Mouse (Mus musculus): ENCODE data around the gene Mpzl1. TPM values are rescaled to one million over a fixed set of nuclear protein-coding genes. Genes with fewer than 3 reads are reported as not detected.

Mpzl1 gene
- polyA plus RNA-seq, 1 experiment from 2014 or later, result 159 TPM

DNA sequence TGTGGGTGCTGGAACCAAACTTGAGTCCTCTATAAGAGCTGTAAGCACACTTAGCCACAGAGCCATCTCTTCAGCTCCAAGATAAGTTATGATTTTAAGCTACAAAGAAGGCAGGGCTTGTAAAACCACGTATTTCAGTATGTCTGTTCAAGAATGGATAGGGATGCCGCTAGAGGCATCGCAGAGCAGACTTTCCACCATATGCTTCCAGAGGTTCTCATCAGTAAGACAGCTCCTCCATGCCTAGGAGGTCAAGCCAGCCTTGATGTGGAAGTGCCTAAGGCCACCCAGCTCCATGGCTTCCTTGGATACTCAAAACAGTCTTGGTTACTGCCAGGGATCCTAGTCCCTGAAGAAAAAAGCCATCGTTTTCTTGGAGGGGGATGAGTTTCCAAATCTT lies 10.8 kb upstream of the Mpzl1 start:
- Histone ChIP-seq H3K9ac (ENCODE audit: low read length) (no peak overlapping the region), H3K9me3 (replicated peaks; ENCODE audit: control insufficient read depth, low read length) (no peaks in the 10 kb centered on the region), H3K4me1 (ENCODE audit: control insufficient read depth, insufficient read depth, low read length) (no peaks in the 10 kb centered on the region), H3K4me2 (ENCODE audit: low read length) (no peak overlapping the region), H3K36me3 (ENCODE audit: control insufficient read depth, insufficient read depth, low read length) (no peaks in the 10 kb centered on the region), H3K27me3 (replicated peaks; ENCODE audit: control insufficient read depth, insufficient read depth, low read length) (no peaks in the 10 kb centered on the region), H3K27ac (ENCODE audit: low read depth, low read length) (no peak overlapping the region), H3K4me3 (ENCODE audit: low read depth, low read length) (no peak overlapping the region)
- DNase-seq (ENCODE audit: low spot score) (no peak), ATAC-seq (no peak)
- 78% methylated on average over 4 of the region's 4 CpGs for WGBS

DNA sequence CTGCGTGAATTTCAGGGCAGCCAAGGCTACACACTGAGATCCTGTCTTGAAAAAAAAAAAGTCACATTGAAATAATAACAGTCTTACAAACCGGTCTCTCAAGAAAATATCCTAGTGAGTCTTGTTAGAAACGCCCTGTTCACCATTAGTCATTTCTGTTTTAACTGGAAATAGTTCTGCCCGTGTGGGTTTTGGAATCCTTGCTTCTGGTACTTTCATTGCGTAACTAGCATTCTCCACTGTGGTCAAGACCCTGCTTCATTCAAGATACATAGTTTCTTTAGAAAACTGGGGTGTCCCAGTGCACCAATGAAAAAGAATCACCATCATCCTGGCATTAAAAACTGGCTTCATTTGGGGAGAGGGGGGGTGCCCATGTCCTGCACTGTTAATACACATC lies 9.4 kb upstream of the Mpzl1 start:
- no peaks in the 10 kb centered on the region for H3K27me3 ChIP-seq (replicated peaks; ENCODE audit: control insufficient read depth, insufficient read depth, low read length)
- H3K27ac ChIP-seq (ENCODE audit: low read depth, low read length), result no peak overlapping the region
- no peaks in the 10 kb centered on the region for H3K4me1 ChIP-seq (ENCODE audit: control insufficient read depth, insufficient read depth, low read length)
- no peaks in the 10 kb centered on the region for H3K9me3 ChIP-seq (replicated peaks; ENCODE audit: control insufficient read depth, low read length)
- DNase-seq (ENCODE audit: low spot score) (no peak), ATAC-seq (no peak)
- 76% methylated on average over 5 of the region's 5 CpGs for WGBS
- no peaks in the 10 kb centered on the region for H3K36me3 ChIP-seq (ENCODE audit: control insufficient read depth, insufficient read depth, low read length)
- H3K4me2 ChIP-seq (ENCODE audit: low read length), result no peak overlapping the region
- H3K4me3 ChIP-seq (ENCODE audit: low read depth, low read length), result no peak overlapping the region
- H3K9ac ChIP-seq (ENCODE audit: low read length), result no peak overlapping the region

- peak overlapping the region; percentile 91 for H3K27ac ChIP-seq (ENCODE audit: low read depth, low read length)
- H3K4me3 ChIP-seq (ENCODE audit: low read depth, low read length), result peak overlapping the region; percentile 81
- H3K9ac ChIP-seq (ENCODE audit: low read length), result peak overlapping the region; percentile 88
- WGBS, result 0% methylated on average over 16 of the region's 16 CpGs
- no peaks in the 10 kb centered on the region for H3K36me3 ChIP-seq (ENCODE audit: control insufficient read depth, insufficient read depth, low read length)
- no peaks in the 10 kb centered on the region for H3K27me3 ChIP-seq (replicated peaks; ENCODE audit: control insufficient read depth, insufficient read depth, low read length)
- peak; percentile 66 for ATAC-seq
- no peaks in the 10 kb centered on the region for H3K4me1 ChIP-seq (ENCODE audit: control insufficient read depth, insufficient read depth, low read length)
- peak overlapping the region; percentile 58 for H3K4me2 ChIP-seq (ENCODE audit: low read length)
- no peaks in the 10 kb centered on the region for H3K9me3 ChIP-seq (replicated peaks; ENCODE audit: control insufficient read depth, low read length)
- DNase-seq (ENCODE audit: low spot score), result peak; percentile 83
Measured at GRCm38 (mm10) chr1:165642780-165643311, 8.5 kb upstream of the Mpzl1 start.

- Histone ChIP-seq H3K27ac (ENCODE audit: low read depth, low read length) (peak overlapping the region; percentile 91), H3K36me3 (ENCODE audit: control insufficient read depth, insufficient read depth, low read length) (no peaks in the 10 kb centered on the region), H3K9me3 (replicated peaks; ENCODE audit: control insufficient read depth, low read length) (no peaks in the 10 kb centered on the region), H3K4me2 (ENCODE audit: low read length) (peak overlapping the region; percentile 58), H3K4me3 (ENCODE audit: low read depth, low read length) (peak overlapping the region; percentile 81), H3K4me1 (ENCODE audit: control insufficient read depth, insufficient read depth, low read length) (no peaks in the 10 kb centered on the region), H3K9ac (ENCODE audit: low read length) (peak overlapping the region; percentile 88), H3K27me3 (replicated peaks; ENCODE audit: control insufficient read depth, insufficient read depth, low read length) (no peaks in the 10 kb centered on the region)
- peak; percentile 85 for DNase-seq (ENCODE audit: low spot score)
- peak; percentile 81 for ATAC-seq
- WGBS, result under 1% methylated on average over 75 of the region's 75 CpGs
Measured at GRCm38 (mm10) chr1:165641786-165642771, 7.7 kb upstream of the Mpzl1 start.

- no peaks in the 10 kb centered on the region for H3K27me3 ChIP-seq (replicated peaks; ENCODE audit: control insufficient read depth, insufficient read depth, low read length)
- 4% methylated on average over 16 of the region's 16 CpGs for WGBS
Measured at GRCm38 (mm10) chr1:165641271-165641771, 7.0 kb upstream of the Mpzl1 start.

GRCm38 (mm10) chr1:165636289-165636688 lies 2.0 kb upstream of the Mpzl1 start:
- Histone ChIP-seq H3K27me3 (replicated peaks; ENCODE audit: control insufficient read depth, insufficient read depth, low read length) (no peaks in the 10 kb centered on the region), H3K4me2 (ENCODE audit: low read length) (no peak overlapping the region), H3K27ac (ENCODE audit: low read depth, low read length) (no peak overlapping the region), H3K4me3 (ENCODE audit: low read depth, low read length) (no peak overlapping the region), H3K9ac (ENCODE audit: low read length) (no peak overlapping the region), H3K9me3 (replicated peaks; ENCODE audit: control insufficient read depth, low read length) (no peaks in the 10 kb centered on the region), H3K4me1 (ENCODE audit: control insufficient read depth, insufficient read depth, low read length) (peaks cover 4% of the 10 kb centered on the region; the same call in 1 of the 2 replicates), H3K36me3 (ENCODE audit: control insufficient read depth, insufficient read depth, low read length) (no peaks in the 10 kb centered on the region)
- no peak for DNase-seq (ENCODE audit: low spot score)
- WGBS, result 90% methylated on average over 8 of the region's 8 CpGs
- no peak for ATAC-seq

More at GRCm38 (mm10) chr1:165641271-165641771, 7.0 kb upstream of the Mpzl1 start:
- ATAC-seq, result peak; percentile 66; the same call in 1 of the 2 replicates
- H3K9ac ChIP-seq (ENCODE audit: low read length), result no peak overlapping the region
- H3K9me3 ChIP-seq (replicated peaks; ENCODE audit: control insufficient read depth, low read length), result no peaks in the 10 kb centered on the region
- H3K4me3 ChIP-seq (ENCODE audit: low read depth, low read length), result peak overlapping the region; percentile 81
- H3K27ac ChIP-seq (ENCODE audit: low read depth, low read length), result no peak overlapping the region; the same call in 1 of the 2 replicates
- peak; percentile 87 for DNase-seq (ENCODE audit: low spot score)
- H3K36me3 ChIP-seq (ENCODE audit: control insufficient read depth, insufficient read depth, low read length), result no peaks in the 10 kb centered on the region
- peak overlapping the region; percentile 54 for H3K4me2 ChIP-seq (ENCODE audit: low read length)
- no peaks in the 10 kb centered on the region for H3K4me1 ChIP-seq (ENCODE audit: control insufficient read depth, insufficient read depth, low read length)

DNA sequence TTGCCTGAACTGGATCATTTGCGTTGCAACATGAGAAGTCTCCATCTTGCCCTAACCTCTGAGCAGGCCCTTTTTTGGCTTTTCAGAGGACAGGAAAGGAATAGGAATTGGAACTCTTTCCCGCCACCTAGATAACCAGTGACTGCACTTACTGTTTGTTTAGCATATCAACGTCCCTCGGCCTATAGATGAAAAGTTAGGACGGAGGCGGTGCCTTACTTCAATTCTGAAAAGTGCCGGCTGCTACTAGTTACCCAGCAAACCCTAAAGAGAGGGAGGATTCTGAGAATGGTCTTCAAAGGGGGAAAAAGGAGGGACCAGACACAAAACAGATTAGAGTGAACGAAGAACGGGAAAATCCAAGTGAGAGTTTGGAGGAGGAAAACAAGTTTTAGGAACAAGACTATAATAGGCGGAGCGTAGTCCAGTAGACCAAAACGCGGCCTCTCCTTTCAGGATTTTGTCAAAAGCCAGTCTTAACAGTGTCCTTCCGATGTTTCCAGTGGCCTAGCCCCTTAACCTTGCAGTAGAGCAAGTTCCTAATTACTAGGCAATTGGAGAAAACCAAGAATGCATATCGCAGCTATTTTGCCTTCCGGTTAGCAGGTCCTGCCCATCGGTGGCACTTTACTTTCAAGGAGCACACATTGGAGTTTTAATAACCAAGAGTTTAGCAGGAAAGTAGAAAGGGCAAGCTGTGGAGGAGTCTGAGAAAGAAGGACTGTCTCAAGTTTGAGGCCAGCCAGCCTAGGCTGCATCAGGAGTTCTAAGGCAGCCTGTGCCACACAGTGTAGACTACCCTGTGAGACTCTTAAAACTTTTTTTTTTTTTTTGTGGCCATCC lies 938 bp upstream of the Mpzl1 start:
- no peaks in the 10 kb centered on the region for H3K36me3 ChIP-seq (ENCODE audit: control insufficient read depth, insufficient read depth, low read length)
- ATAC-seq, result no peak
- H3K4me3 ChIP-seq (ENCODE audit: low read depth, low read length), result peak overlapping the region; percentile 78
- peaks cover 4% of the 10 kb centered on the region; the same call in 1 of the 2 replicates for H3K4me1 ChIP-seq (ENCODE audit: control insufficient read depth, insufficient read depth, low read length)
- H3K27me3 ChIP-seq (replicated peaks; ENCODE audit: control insufficient read depth, insufficient read depth, low read length), result no peaks in the 10 kb centered on the region
- DNase-seq (ENCODE audit: low spot score), result no peak
- peak overlapping the region; percentile 70 for H3K4me2 ChIP-seq (ENCODE audit: low read length)
- peak overlapping the region; percentile 61 for H3K9ac ChIP-seq (ENCODE audit: low read length)
- H3K9me3 ChIP-seq (replicated peaks; ENCODE audit: control insufficient read depth, low read length), result no peaks in the 10 kb centered on the region
- 21% methylated on average over 17 of the region's 17 CpGs for WGBS
- H3K27ac ChIP-seq (ENCODE audit: low read depth, low read length), result no peak overlapping the region

DNA sequence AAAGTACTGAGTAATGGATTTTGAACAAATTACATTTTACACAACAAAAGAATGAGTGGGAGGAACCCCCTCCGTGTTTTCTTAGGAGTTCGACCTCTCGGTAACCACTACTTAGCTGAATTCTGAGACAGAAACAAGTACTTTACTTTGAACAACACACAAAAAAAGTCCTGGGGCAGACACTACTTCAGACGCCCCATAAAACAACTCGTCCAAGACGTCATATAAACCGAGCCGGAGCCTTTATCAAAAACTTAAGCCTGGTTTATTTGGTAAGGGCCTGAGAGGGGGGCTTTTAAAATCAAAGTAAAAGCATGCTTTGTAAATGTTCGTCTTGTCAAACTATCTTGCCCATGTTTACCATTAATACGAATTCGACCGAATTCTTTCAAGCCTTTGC lies 993 bp downstream of the Mpzl1 start:
- Histone ChIP-seq H3K9ac (ENCODE audit: low read length) (peak overlapping the region; percentile 90), H3K36me3 (ENCODE audit: control insufficient read depth, insufficient read depth, low read length) (no peaks in the 10 kb centered on the region), H3K27me3 (replicated peaks; ENCODE audit: control insufficient read depth, insufficient read depth, low read length) (no peaks in the 10 kb centered on the region), H3K4me3 (ENCODE audit: low read depth, low read length) (peak overlapping the region; percentile 78), H3K4me1 (ENCODE audit: control insufficient read depth, insufficient read depth, low read length) (peaks cover 7% of the 10 kb centered on the region; the same call in 1 of the 2 replicates), H3K9me3 (replicated peaks; ENCODE audit: control insufficient read depth, low read length) (no peaks in the 10 kb centered on the region), H3K27ac (ENCODE audit: low read depth, low read length) (0 out of 2 replicates have a peak overlapping the region, but pooled peaks have one; percentile 95), H3K4me2 (ENCODE audit: low read length) (peak overlapping the region; percentile 70)
- no peak for ATAC-seq
- no peak for DNase-seq (ENCODE audit: low spot score)
- 2% methylated on average over 12 of the region's 12 CpGs for WGBS
